Mouse (Mus musculus) kidney, postnatal 0 days (tissue): Measurements from ENCODE around the gene Rprd1b. TPM values are rescaled to one million over a fixed set of nuclear protein-coding genes. Genes with fewer than 3 reads are reported as not detected.
A peak's percentile ranks its signal among the peaks of the same experiment; 100 is the strongest.

Experiments
- ATAC-seq: fragments of 200-750 bp; cut with Nextera tagmentation; replicated peaks from 2 replicates; pipeline ENCODE4 v1.8.0; 2017; ENCODE audit warnings: low read depth, moderate number of reproducible peaks, moderate TSS enrichment, moderate library complexity; ENCODE audit not compliant: low FRiP score
- DNase-seq: peaks from one replicate; pipeline ENCODE4 v3.0.0-alpha.2; 2016; ENCODE audit warnings: low spot score
- H3K27ac ChIP-seq: fragments of 300-500 bp; sonication (generic); 2 replicates; pipeline ENCODE4 v1.5.1; 2014; ENCODE audit warnings: mild to moderate bottlenecking
- H3K27me3 ChIP-seq: fragments of 300-500 bp; sonication (generic); 2 replicates; pipeline ENCODE4 v1.6.1; 2014; ENCODE audit warnings: low read length, mixed read lengths; ENCODE audit not compliant: insufficient read depth
- H3K36me3 ChIP-seq: fragments of 300-500 bp; sonication (generic); 2 replicates; pipeline ENCODE4 v1.6.1; 2014; ENCODE audit warnings: low read length, mixed read lengths; ENCODE audit not compliant: insufficient read depth
- H3K4me1 ChIP-seq: fragments of 300-500 bp; sonication (generic); replicated peaks from 2 replicates; pipeline ENCODE4 v1.6.1; 2014; ENCODE audit warnings: antibody characterized with exemption, low read length, mixed read lengths; ENCODE audit not compliant: insufficient read depth
- H3K4me2 ChIP-seq: fragments of 300-500 bp; sonication (generic); 2 replicates; pipeline ENCODE4 v1.6.1; 2014; ENCODE audit warnings: mild to moderate bottlenecking, low read length, moderate library complexity, mixed read lengths
- H3K4me3 ChIP-seq: fragments of 300-500 bp; sonication (generic); replicated peaks from 2 replicates; pipeline ENCODE4 v1.5.1; 2014; ENCODE audit warnings: low read depth, low read length
- H3K9ac ChIP-seq: fragments of 300-500 bp; sonication (generic); 2 replicates; pipeline ENCODE4 v1.6.1; 2014; ENCODE audit warnings: low read depth, low read length
- H3K9me3 ChIP-seq: fragments of 300-500 bp; sonication (generic); replicated peaks from 2 replicates; pipeline ENCODE4 v1.6.1; 2016; ENCODE audit warnings: low read length, inconsistent platforms, mixed read lengths
- CTCF ChIP-seq: IDR thresholded peaks from 2 replicates; pipeline ENCODE4 v1.5.1; 2016; ENCODE audit warnings: antibody characterized with exemption, low read depth, mild to moderate bottlenecking, moderate library complexity
- WGBS: fragments of 180-500 bp; shearing (Covaris S2); extraction: QIAGEN DNeasy Blood & Tissue Kit; methylation state at CpG from one replicate; pipeline ENCODE4 v1.1.7; 2014; 5-methylcytosine and 5-hydroxymethylcytosine counted together
- polyA plus RNA-seq: library from polyadenylated mRNA; unstranded; fragments of >200 nt; fragmentation: Nextera tagmentation; extraction: Ambion mirVana; gene quantifications from 2 replicates; pipeline ENCODE4 v1.2.1, GENCODE M21; 2015

The Rprd1b gene
- polyA plus RNA-seq, 1 experiment from 2014 or later, result 29.6 TPM

DNA sequence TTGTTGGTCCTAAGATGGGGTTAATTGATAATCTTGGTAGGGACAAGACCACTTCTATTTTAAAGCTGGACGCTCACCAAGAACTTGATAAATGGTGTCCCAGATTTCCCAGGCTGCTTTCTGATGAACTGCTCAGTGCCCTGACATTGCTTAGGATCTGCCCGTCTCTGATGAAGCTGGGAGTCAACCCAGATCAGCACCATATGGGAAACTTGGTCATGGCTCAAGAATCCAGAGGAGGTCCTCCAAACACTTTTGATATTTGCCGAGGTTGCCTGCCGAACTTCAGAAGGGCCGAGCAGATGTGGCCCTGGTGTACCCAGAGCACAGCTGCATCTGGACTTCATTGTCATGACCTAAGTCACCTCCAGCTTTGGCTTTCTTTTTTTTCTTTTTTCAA, 66.5 kb downstream of the Rprd1b start:
- H3K27me3 ChIP-seq, result no peaks in the 10 kb centered on the region
- H3K4me1 ChIP-seq, result peaks cover 13% of the 10 kb centered on the region
- H3K9ac ChIP-seq, result no peak overlapping the region
- peak overlapping the region; percentile 62; the same call in 1 of the 2 replicates for H3K27ac ChIP-seq
- 70% methylated on average over 5 of the region's 5 CpGs for WGBS
- H3K9me3 ChIP-seq, result no peaks in the 10 kb centered on the region
- no peak for TF ChIP-seq CTCF
- no peak overlapping the region for H3K4me3 ChIP-seq
- peak; percentile 57 for DNase-seq
- no peaks in the 10 kb centered on the region for H3K36me3 ChIP-seq
- no peak overlapping the region for H3K4me2 ChIP-seq
- no peak for ATAC-seq

DNA sequence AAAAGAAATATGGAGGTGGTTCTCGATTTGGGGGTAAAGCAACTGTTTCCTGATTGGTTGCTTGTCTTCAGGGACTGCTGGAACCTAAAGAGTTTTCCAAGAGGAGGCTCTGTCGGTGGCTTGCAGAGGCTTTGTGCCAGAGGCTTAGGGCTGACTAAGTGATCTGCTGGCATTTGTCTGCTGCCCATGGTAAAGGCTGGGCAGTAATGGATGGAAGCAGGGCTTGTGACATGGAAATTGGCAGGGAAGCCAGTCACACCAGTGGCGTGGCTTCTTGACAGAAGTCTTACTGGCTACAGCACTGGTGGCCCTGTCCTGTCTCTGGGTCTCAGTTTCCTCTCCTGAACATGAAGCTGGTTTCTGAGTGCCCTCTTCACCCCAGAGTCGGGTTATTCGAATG, 68.8 kb downstream of the Rprd1b start:
- Histone ChIP-seq H3K4me2 (no peak overlapping the region), H3K36me3 (no peaks in the 10 kb centered on the region), H3K9me3 (no peaks in the 10 kb centered on the region), H3K27ac (no peak overlapping the region), H3K27me3 (no peaks in the 10 kb centered on the region), H3K9ac (no peak overlapping the region), H3K4me1 (peaks cover 19% of the 10 kb centered on the region; the same call in 1 of the 2 replicates), H3K4me3 (no peak overlapping the region)
- 90% methylated on average over 5 of the region's 5 CpGs for WGBS
- no peak for DNase-seq
- no peak for ATAC-seq
- no peak for TF ChIP-seq CTCF

DNA sequence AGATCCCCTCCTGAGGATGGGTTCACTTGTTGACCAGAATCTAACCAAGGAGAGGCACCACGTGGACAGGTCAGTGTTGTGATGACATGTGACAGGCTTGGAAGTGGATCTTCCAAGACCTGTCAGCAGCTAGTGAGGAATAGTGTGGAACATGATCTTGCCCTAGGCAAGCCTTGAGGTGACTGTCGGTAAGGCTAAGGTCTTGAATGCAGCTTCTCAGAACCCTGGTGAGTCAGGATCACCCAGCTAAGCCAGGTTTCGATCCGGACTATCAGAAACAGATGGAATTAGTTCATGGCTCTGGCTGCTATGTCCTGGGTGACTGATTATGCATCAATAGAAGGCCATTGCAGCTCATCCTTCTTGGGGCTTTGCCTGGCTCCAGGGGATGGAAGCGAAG, 70.4 kb downstream of the Rprd1b start:
- Histone ChIP-seq H3K9ac (no peak overlapping the region), H3K36me3 (no peaks in the 10 kb centered on the region), H3K27ac (no peak overlapping the region), H3K27me3 (no peaks in the 10 kb centered on the region), H3K4me3 (no peak overlapping the region), H3K4me2 (no peak overlapping the region), H3K9me3 (no peaks in the 10 kb centered on the region), H3K4me1 (peaks cover 13% of the 10 kb centered on the region; the same call in 1 of the 2 replicates)
- no peak for TF ChIP-seq CTCF
- no peak for ATAC-seq
- no peak for DNase-seq
- 84% methylated on average over 5 of the region's 5 CpGs for WGBS

DNA sequence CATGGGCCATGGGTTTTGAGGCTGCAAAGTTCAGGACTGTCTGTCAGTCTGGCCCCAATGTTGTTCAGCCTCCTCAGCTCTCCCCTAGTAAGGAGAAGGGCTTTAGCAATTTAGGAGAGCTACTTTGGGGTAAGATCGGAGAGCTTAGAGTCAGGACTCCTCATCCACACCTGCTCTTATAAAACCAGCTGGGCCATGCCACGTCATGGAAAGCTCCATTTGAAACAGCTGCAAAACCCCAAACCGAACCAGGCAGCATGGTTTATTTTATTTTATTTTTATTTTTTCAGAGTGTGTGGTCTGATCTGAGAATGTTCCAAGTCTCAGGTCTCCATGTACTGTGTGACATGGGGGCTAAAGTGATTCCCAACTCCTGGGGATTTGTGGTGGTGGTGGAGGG, 71.2 kb downstream of the Rprd1b start:
- Histone ChIP-seq H3K4me2 (no peak overlapping the region), H3K27me3 (no peaks in the 10 kb centered on the region), H3K9me3 (no peaks in the 10 kb centered on the region), H3K9ac (no peak overlapping the region), H3K4me3 (no peak overlapping the region), H3K4me1 (peaks cover 9% of the 10 kb centered on the region; the same call in 1 of the 2 replicates), H3K36me3 (no peaks in the 10 kb centered on the region), H3K27ac (no peak overlapping the region)
- DNase-seq, result no peak
- 54% methylated on average over 3 of the region's 3 CpGs for WGBS
- no peak for ATAC-seq
- TF ChIP-seq CTCF, result no peak

DNA sequence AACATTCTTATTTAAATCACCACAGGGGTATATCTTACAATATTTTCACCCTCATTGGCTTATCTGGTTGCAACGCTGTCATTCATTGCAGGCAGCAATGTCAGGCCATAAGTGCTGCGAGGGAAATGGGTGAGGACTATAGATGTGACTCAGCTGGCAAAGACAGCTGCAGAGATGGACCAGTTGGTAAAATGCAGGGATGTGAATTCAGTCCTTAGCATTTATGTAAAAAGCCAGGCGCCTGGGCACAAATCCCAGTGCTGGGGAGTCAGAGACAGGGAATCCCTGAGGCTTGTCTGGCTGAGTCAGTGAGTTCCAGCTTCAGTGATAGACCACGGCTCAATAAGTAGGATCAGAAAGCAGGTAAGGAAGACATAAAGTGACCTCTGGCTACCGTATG, 73.5 kb downstream of the Rprd1b start:
- DNase-seq (no peak), ATAC-seq (no peak)
- Histone ChIP-seq H3K36me3 (no peaks in the 10 kb centered on the region), H3K27ac (no peak overlapping the region), H3K4me3 (no peak overlapping the region), H3K4me1 (0 out of 2 replicates have a peak, but pooled peaks cover 7% of the 10 kb centered on the region), H3K4me2 (no peak overlapping the region), H3K9ac (no peak overlapping the region), H3K9me3 (no peaks in the 10 kb centered on the region), H3K27me3 (no peaks in the 10 kb centered on the region)
- TF ChIP-seq CTCF, result no peak
- WGBS, result 81% methylated on average over 5 of the region's 5 CpGs

DNA sequence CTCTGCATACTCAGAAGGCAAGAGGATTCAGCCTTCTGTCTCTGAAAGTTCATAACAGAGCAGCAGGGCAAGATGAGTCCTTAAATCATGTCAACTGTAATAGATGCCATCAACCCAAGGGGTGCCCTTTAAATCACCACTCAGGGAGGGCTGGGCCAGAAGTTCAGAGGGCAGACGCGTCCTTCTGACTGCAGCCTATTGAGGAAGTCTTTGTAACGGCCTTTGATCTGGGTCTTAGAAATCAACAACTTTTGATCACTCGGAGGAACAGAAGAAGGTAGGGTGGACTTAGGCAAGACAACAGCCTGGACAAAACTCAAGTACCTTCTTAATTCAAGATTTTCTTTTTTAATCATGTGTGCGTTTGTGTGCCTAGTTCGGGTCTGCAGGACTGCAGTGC, 76.7 kb downstream of the Rprd1b start:
- WGBS, result 52% methylated on average over 6 of the region's 6 CpGs
- H3K36me3 ChIP-seq, result no peaks in the 10 kb centered on the region
- no peak overlapping the region for H3K4me3 ChIP-seq
- no peaks in the 10 kb centered on the region for H3K27me3 ChIP-seq
- H3K9ac ChIP-seq, result no peak overlapping the region
- no peak overlapping the region for H3K27ac ChIP-seq
- no peaks in the 10 kb centered on the region for H3K9me3 ChIP-seq
- no peak overlapping the region for H3K4me2 ChIP-seq
- 0 out of 2 replicates have a peak, but pooled peaks cover 15% of the 10 kb centered on the region for H3K4me1 ChIP-seq
- ATAC-seq, result no peak
- DNase-seq, result no peak
- TF ChIP-seq CTCF, result no peak

DNA sequence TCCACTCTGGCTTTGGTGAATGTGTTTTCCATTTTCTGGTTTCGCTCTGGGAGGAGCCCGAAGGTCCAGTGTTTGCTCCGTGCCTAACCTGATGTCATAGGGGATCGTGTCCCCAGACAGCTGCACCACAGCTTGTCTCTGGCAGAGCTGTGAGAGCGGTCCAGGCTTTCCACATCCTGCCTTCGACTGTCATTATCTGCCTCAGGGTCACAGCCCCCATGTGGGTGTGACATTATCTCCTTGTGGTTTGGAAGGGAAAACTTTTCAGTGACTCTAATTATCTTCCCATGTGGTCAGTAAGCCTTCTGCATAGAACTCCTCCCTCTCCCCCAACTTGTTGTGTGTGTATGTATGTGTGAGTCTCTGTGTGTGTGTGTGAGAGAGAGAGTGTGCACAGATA, 77.3 kb downstream of the Rprd1b start:
- WGBS, result 71% methylated on average over 6 of the region's 6 CpGs
- 0 out of 2 replicates have a peak, but pooled peaks cover 10% of the 10 kb centered on the region for H3K4me1 ChIP-seq
- H3K4me2 ChIP-seq, result no peak overlapping the region
- H3K36me3 ChIP-seq, result no peaks in the 10 kb centered on the region
- no peak overlapping the region for H3K4me3 ChIP-seq
- H3K27ac ChIP-seq, result no peak overlapping the region
- H3K9me3 ChIP-seq, result no peaks in the 10 kb centered on the region
- ATAC-seq (no peak), DNase-seq (no peak)
- H3K27me3 ChIP-seq, result no peaks in the 10 kb centered on the region
- H3K9ac ChIP-seq, result no peak overlapping the region
- TF ChIP-seq CTCF, result no peak
